Mouse (Mus musculus) forebrain, embryonic 16.5 days (tissue): ENCODE data around the gene Actc1. TPM values are rescaled to one million over a fixed set of nuclear protein-coding genes. Genes with fewer than 3 reads are reported as not detected.

ENCODE experiments used
- ATAC-seq: fragments of 200-750 bp; cut with Nextera tagmentation; 2 replicates; pipeline ENCODE4 v1.8.0; 2017; ENCODE audit warnings: mild to moderate bottlenecking, moderate library complexity
- H3K27ac ChIP-seq: fragments of 300-500 bp; sonication (generic); 2 replicates; pipeline ENCODE4 v1.5.1; 2014; ENCODE audit warnings: low read length, control low read depth
- H3K27me3 ChIP-seq: fragments of 300-500 bp; sonication (generic); replicated peaks from 2 replicates; pipeline ENCODE4 v1.6.1; 2014; ENCODE audit warnings: low read length; ENCODE audit not compliant: control insufficient read depth, insufficient read depth
- H3K36me3 ChIP-seq: fragments of 300-500 bp; sonication (generic); 2 replicates; pipeline ENCODE4 v1.6.1; 2014; ENCODE audit not compliant: control insufficient read depth, insufficient read depth
- H3K4me1 ChIP-seq: fragments of 300-500 bp; sonication (generic); replicated peaks from 2 replicates; pipeline ENCODE4 v1.6.1; 2014; ENCODE audit warnings: low read length; ENCODE audit not compliant: control insufficient read depth, insufficient read depth
- H3K4me2 ChIP-seq: fragments of 300-500 bp; sonication (generic); 2 replicates; pipeline ENCODE4 v1.6.1; 2014; ENCODE audit warnings: mild to moderate bottlenecking, low read length, control low read depth
- H3K4me3 ChIP-seq: fragments of 300-500 bp; sonication (generic); replicated peaks from 2 replicates; pipeline ENCODE4 v1.5.1; 2014; ENCODE audit warnings: mild to moderate bottlenecking, low read length, control low read depth
- H3K9ac ChIP-seq: fragments of 300-500 bp; sonication (generic); replicated peaks from 2 replicates; pipeline ENCODE4 v1.6.1; 2014; ENCODE audit warnings: low read depth, low read length, control low read depth
- H3K9me3 ChIP-seq: fragments of 300-500 bp; sonication (generic); 2 replicates; pipeline ENCODE4 v1.6.1; 2016; ENCODE audit warnings: low read length; ENCODE audit not compliant: control insufficient read depth
- WGBS: fragments of 180-500 bp; shearing (Covaris S2); extraction: QIAGEN DNeasy Blood & Tissue Kit; methylation state at CpG from one replicate; pipeline ENCODE4 v1.1.7; 2014; 5-methylcytosine and 5-hydroxymethylcytosine counted together
- polyA plus RNA-seq: library from polyadenylated mRNA; unstranded; fragments of >200 nt; fragmentation: Nextera tagmentation; extraction: Ambion mirVana; gene quantifications from 2 replicates; pipeline ENCODE4 v1.2.1, GENCODE M21; 2015

Gene Actc1
- polyA plus RNA-seq, 1 experiment from 2014 or later = 0.56 TPM

DNA sequence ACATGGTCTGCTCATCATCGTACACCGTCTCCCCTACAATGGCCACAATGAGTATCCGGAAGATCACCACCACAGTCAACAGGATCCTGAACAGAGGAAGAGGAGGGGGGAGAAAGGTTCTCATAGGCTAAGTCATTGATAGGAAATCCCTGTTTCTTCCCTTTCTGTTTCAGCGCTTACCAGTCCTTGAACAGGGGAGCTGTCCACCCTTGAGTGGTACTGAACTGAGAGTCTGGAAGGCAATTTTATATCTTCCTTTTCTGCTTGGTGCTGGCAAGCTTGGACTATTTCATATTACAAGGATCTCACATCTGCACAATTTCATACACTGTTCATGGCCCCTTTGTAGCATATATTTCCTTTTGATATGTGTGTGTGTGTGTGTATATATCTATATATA is 41.5 kb downstream of the Actc1 start:
- Histone ChIP-seq H3K27ac (no peak overlapping the region), H3K4me1 (peaks cover 10% of the 10 kb centered on the region)

DNA sequence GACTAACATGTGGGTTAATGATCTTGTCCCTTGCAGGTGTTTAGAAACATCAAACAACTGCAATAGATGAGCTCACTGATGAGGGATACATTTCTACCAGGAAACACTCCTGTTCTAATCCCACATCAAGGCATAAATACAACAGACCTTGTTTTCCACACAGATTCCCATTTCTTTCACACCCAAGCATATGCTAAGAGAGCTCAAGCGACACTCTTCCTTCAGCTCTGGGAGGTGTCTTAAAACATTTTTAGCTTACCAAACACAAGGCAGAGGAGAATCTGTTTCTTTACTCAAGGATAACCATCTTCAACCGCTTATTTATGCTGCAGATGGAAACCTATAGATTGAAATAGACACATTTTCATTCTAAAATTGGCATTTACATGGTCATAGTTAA is 45.0 kb downstream of the Actc1 start:
- no peak overlapping the region for H3K27ac ChIP-seq
- no peak overlapping the region for H3K4me3 ChIP-seq
- H3K4me2 ChIP-seq = no peak overlapping the region
- no peaks in the 10 kb centered on the region for H3K9me3 ChIP-seq
- ATAC-seq = no peak
- WGBS = 62% methylated on average over 2 of the region's 2 CpGs
- H3K4me1 ChIP-seq = peaks cover 4% of the 10 kb centered on the region
- H3K36me3 ChIP-seq = no peaks in the 10 kb centered on the region
- H3K27me3 ChIP-seq = 0 out of 2 replicates have a peak, but pooled peaks cover 4% of the 10 kb centered on the region
- no peak overlapping the region for H3K9ac ChIP-seq

More for the DNA sequence above, 41.5 kb downstream of the Actc1 start:
- no peak overlapping the region for H3K4me3 ChIP-seq
- H3K4me2 ChIP-seq = peak overlapping the region; percentile 22; the same call in 1 of the 2 replicates
- no peak overlapping the region for H3K9ac ChIP-seq
- 48% methylated on average over 4 of the region's 4 CpGs for WGBS
- no peak for ATAC-seq
- H3K27me3 ChIP-seq = 0 out of 2 replicates have a peak, but pooled peaks cover 4% of the 10 kb centered on the region
- no peaks in the 10 kb centered on the region for H3K9me3 ChIP-seq
- H3K36me3 ChIP-seq = no peaks in the 10 kb centered on the region

DNA sequence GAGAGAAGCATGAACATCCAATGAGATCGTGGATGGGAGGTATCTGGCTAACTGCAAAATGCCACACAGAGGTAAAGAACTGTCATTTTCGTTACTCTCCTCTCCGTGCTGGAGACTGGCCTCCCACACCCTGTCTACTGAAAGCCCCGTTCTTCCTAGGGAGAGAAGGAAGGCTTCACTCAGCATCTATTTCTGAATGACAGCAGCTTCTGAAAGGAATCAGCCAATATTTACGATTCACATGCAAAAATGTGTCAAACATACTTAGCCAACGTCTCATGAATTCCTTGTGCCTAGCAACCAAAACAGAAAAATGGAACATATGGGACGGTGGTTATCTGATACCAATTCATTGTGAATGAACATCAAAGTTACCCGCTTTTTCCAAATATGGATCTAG is 55.9 kb downstream of the Actc1 start:
- no peak overlapping the region for H3K9ac ChIP-seq
- H3K4me1 ChIP-seq = peaks cover 11% of the 10 kb centered on the region
- H3K9me3 ChIP-seq = no peaks in the 10 kb centered on the region
- no peaks in the 10 kb centered on the region for H3K27me3 ChIP-seq
- peak overlapping the region; percentile 4; the same call in 1 of the 2 replicates for H3K4me2 ChIP-seq
- WGBS = 46% methylated on average over 8 of the region's 8 CpGs
- no peak overlapping the region for H3K4me3 ChIP-seq
- ATAC-seq = peak; percentile 67
- H3K27ac ChIP-seq = no peak overlapping the region
- no peaks in the 10 kb centered on the region for H3K36me3 ChIP-seq

Other genes starting within 250 kb of the Actc1 start
- gene Scg5, start 224.4 kb downstream of the Actc1 start, polyA plus RNA-seq = 205 and 220 TPM in 2 replicates
- 28.1 and 38.4 TPM in 2 replicates for gene Arhgap11a, start 204.9 kb downstream of the Actc1 start, polyA plus RNA-seq
- gene Gjd2, start 39.9 kb downstream of the Actc1 start, polyA plus RNA-seq = 2.7 and 6.6 TPM in 2 replicates
- 41.8 and 50.8 TPM in 2 replicates for gene Aqr, start 133.5 kb upstream of the Actc1 start, polyA plus RNA-seq
- gene Zfp770, start 147.9 kb upstream of the Actc1 start, polyA plus RNA-seq = 5.2 and 6.0 TPM in 2 replicates